Mouse (Mus musculus) thymus, postnatal 36 days (tissue): ENCODE measurements around the gene Mllt11.

Experiments
- DNase-seq, 2 experiments: peaks; one replicate each; pipeline ENCODE4 v3.0.0; 2022; ENCODE audit warnings: mixed read lengths in 2 of 2

Gene Mllt11

GRCm38 (mm10) chr3:95231298-95232221, at the start of gene Mllt11:
Mllt11 (minus strand) TSS chr3:95232171.
- DNase-seq, result peak in 1 of 2 experiments; percentile 78

DNA sequence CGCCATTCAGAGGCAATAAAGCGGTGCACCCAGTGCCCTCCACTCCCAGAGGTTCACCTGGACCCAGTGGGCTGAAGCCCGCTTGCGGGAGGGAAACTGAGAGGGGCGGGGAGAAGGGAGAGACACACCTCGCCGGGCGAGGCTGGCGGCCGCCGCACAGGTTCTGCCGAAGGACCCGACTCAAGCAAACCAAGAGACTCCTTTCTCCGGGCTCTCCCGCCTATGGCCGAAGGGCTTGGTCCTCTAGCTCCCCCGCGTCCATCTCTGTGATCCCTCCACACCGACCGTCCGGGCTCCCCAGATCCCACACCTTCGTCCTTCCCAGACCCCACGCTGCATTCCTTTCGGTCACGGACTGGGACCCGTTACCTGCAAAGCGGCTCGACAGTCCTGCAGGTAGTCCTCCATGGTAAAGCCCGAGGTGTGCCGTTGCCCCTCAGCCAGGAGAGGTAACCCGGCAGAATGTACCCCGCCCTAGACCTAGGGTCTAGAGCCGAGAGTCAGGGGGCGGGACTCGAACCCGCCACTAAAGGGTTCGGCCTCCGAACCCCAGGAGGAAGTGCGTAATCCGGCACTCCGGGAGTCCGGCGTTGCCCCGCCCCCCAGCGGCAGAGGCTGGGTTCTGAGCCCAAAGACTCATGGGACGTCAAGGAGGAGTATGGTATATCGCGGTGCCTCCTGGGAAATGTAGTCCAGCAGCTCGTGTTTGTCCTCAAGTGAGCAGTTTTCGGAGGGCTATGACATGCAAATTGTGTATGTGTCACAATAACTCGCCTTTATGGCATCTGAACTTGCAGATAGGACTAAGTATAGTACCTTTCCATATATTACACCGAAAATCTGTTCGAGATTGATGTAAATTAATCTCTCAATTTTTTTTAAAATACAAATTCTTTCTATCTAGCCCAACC, 49.5 kb upstream of the Mllt11 start, which contains the start of the genes Mindy1 and Prune1:
Gene Mindy1, plus strand, starts transcription at position 130 of the 911 bp plus-strand sequence.
Gene Prune1, minus strand, starts transcription at position 861 of the 911 bp plus-strand sequence.
- peak; percentile 98 to 99 for DNase-seq

- DNase-seq, result peak; percentile 12 to 28
Measured at GRCm38 (mm10) chr3:95280747-95281146, 48.8 kb upstream of the Mllt11 start.

GRCm38 (mm10) chr3:95277149-95277551, 45.2 kb upstream of the Mllt11 start:
- no peak for DNase-seq

GRCm38 (mm10) chr3:95276428-95276934, 44.5 kb upstream of the Mllt11 start:
- no peak for DNase-seq

GRCm38 (mm10) chr3:95275161-95275560, 43.2 kb upstream of the Mllt11 start:
- no peak for DNase-seq

DNA sequence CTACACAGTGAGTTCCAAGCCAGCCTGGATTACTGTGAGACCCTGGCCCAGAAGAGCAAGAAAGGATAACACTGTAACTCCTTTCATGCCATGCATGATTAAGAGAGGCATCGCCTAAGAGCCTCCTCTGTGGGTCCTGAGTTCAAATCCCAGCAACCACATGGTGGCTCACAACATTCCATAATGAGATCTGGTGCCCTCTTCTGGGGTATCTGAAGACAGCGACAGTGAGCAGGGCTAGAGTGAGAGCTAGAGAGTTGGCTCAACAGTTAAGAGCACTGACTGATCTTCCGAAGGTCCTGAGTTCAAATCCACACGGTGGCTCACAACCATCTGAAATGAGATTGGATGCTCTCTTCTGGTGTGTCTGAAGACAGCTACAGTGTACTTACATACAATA, 42.5 kb upstream of the Mllt11 start:
- no peak for DNase-seq

- no peak for DNase-seq
Measured at GRCm38 (mm10) chr3:95273471-95273870, 41.5 kb upstream of the Mllt11 start.

GRCm38 (mm10) chr3:95270766-95271364, 38.9 kb upstream of the Mllt11 start:
- DNase-seq, result no peak

GRCm38 (mm10) chr3:95269789-95270188, 37.8 kb upstream of the Mllt11 start:
- DNase-seq, result no peak

DNA sequence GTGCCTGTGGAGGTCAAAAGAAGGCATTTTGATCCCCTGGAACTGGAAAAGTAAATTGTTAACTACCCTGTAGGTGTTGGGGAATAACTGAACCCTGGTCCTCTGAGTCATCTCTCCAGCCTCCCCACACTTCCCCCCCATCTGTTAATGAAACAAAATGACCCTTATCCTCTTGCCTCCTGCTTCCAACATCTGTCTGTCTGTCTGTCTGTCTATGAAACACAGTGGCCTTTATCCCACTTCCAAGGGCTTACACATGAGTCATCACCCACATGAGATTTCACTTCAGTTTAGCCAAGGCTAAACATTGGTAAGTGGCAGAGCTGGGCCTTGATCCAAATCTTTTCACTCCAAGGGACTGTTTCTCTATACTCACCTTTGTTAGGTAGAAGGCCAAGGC, 35.9 kb upstream of the Mllt11 start:
- DNase-seq, result no peak

- DNase-seq, result no peak
Measured at GRCm38 (mm10) chr3:95266052-95266451, 34.1 kb upstream of the Mllt11 start.

- DNase-seq, result no peak
Measured at GRCm38 (mm10) chr3:95264724-95265123, 32.8 kb upstream of the Mllt11 start.

- peak; percentile 78 to 81 for DNase-seq
Measured at GRCm38 (mm10) chr3:95263089-95263739, 31.2 kb upstream of the Mllt11 start.

GRCm38 (mm10) chr3:95261975-95262374, 30.0 kb upstream of the Mllt11 start:
- DNase-seq, result no peak

- no peak for DNase-seq
Measured at GRCm38 (mm10) chr3:95256931-95257330, 25.0 kb upstream of the Mllt11 start.

DNA sequence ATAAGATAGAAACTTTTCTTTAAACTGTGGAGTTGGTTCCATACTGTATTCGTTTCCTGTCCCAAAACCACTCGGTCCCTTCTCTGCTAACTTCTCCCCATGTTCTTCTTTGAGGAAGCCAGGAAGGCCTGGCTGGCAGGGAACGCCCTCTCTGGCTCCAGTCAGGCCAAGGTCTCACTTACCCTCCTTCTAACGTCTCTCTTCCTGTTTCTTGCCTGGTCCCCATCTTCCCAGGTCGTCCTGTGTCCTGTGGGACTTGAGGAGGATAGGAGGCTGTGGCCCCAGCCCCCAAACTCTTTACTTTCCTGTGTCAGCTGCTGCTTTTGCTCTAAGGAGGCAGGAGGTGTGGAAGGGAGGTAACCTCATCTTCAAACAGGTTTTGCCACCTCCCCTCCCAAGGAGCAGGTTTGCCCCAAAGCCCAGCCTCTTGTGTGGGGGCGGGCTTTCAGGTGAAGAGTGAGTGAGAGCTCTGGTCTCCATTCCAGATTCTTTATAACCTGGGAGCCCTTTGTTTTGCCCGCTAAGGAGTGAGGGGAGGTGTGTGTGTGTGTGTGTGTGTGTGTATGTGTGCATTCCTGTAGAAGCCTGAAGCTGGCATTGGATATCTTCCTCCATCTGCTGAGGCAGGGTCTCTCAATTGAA, 18.9 kb upstream of the Mllt11 start, which contains the start of gene Bnipl:
Gene Bnipl, minus strand, starts transcription at position 411 of the 642 bp plus-strand sequence.
- no peak for DNase-seq

- no peak for DNase-seq
Measured at GRCm38 (mm10) chr3:95250361-95250760, 18.4 kb upstream of the Mllt11 start.

- DNase-seq, result no peak
Measured at GRCm38 (mm10) chr3:95247660-95248336, 15.8 kb upstream of the Mllt11 start.

DNA sequence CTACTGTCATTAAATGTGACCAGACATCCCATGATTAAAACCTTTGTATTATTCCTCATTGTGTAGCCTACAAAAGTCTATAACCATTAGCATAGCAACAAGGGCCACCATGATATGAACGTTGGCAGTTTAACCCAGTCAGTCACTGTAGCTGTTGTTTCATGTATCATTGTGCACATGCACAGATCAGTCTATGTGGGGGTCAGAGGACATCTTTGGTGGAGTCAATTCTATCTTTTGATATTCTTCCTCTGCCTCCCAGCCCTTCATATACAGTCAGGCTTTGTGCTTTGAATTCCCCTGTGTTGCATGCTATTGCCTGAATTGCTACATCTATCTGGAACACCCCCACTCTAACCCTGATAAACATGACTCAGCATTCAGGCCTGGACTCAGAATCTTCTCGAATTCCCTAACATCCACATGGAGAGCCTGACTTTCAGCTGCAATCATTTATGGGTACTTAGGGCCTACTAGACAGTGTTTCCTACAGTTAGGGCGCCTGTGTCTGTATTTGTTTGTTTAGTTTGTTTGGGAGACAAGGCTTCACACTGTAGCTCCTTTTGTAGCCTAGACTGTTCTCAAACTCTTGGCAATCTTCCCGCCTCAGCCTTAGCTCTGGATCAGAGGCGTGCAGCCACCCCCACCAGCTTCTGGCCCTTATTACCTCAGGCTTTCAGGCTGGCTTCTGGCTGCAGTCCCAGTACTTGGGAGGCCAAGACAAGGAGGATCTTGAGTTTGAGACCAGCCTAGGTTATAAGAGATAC, 14.7 kb upstream of the Mllt11 start:
- no peak for DNase-seq
